Mouse (Mus musculus) A20 (cell line): ENCODE data around the gene 1110051M20Rik.
A peak's percentile ranks its signal among the peaks of the same experiment; 100 is the strongest.

Experiments
- DNase-seq: peaks from one replicate; pipeline ENCODE4 v3.0.0-alpha.2; 2011; ENCODE audit warnings: low read depth, low spot score

The 1110051M20Rik gene

DNA sequence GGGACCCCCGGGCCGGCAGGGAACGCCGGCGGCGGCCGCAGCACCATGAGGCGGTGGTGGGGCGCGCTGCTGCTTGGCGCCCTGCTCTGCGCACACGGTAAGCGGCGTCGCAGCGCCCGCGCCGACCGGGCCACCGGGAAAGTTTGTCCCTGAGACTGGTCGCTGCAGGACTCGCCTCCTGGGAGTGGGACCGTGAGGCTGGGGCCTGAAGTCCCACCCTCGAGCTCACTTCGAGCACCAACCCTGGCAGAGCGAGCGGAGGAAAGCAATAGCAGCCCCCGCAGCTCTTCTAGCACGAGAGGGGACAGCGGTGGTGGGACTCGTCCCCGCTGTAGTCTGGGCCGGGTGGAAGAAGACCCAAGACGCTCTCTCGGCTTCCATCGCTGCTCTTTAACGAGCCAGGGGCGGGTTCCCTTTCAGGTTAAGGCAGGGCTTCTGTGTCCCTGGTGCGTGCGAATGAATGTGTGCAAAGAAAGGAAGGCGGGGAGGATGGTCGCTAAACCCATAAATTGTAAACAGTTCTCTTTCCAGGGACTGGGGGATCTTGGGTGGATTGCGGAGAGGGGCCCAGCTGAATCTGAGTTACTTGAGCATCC, 13.2 kb upstream of the 1110051M20Rik start:
- DNase-seq = peak; percentile 43

GRCm38 (mm10) chr2:91457259-91457655, 12.8 kb upstream of the 1110051M20Rik start, which contains the start of gene Lrp4:
TSS of gene Lrp4 (plus strand) at chr2:91457511.
- DNase-seq = peak; percentile 46

GRCm38 (mm10) chr2:91456491-91457100, 12.1 kb upstream of the 1110051M20Rik start:
- no peak for DNase-seq

DNA sequence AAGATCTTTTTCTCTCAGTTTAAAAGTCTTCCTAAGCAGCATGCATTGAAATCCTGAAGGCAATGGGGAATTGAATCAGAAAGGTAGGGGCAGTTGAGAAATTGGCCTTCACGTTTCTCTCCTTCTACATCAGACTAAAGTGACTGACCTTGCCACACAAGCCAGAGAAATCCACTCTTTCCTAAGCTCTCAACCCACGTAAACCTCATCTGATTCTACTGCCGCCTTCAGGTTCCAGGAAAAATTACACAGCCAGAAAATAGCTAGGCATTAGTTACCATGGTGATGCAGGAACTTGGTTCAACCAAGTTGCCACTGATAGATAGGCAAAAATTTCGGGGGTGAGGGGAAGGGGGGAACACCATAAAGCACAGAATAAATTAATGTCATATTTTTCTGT, 11.3 kb upstream of the 1110051M20Rik start:
- peak; percentile 43 for DNase-seq

- DNase-seq = peak; percentile 13
These were observed 9.9 kb upstream of the 1110051M20Rik start for GRCm38 (mm10) chr2:91454434-91454833.

GRCm38 (mm10) chr2:91453231-91454075, 8.9 kb upstream of the 1110051M20Rik start:
- peak; percentile 31 for DNase-seq

- DNase-seq = no peak
These were observed 8.2 kb upstream of the 1110051M20Rik start for GRCm38 (mm10) chr2:91452658-91453057.

- no peak for DNase-seq
These were observed 5.8 kb upstream of the 1110051M20Rik start for GRCm38 (mm10) chr2:91450316-91450715.

DNA sequence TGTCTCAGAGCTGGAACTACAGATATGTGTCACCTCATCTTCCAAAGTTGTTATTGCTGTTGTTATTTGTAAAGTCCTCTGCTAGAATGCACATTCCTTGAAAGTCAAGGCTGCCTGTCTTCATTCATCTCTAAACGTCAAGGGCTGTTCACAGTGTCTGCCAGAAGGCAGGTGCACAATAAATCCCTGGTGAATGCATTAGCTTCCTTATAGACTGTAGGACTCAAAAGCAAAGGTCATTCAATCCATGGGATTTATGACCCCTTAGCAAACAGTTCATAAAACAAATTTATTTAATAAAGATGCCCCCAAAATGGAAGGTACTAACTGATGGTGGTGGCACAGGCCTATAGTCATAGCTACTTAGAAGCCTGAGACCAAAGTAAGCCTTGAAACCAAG, 5.2 kb upstream of the 1110051M20Rik start:
- DNase-seq = no peak

DNA sequence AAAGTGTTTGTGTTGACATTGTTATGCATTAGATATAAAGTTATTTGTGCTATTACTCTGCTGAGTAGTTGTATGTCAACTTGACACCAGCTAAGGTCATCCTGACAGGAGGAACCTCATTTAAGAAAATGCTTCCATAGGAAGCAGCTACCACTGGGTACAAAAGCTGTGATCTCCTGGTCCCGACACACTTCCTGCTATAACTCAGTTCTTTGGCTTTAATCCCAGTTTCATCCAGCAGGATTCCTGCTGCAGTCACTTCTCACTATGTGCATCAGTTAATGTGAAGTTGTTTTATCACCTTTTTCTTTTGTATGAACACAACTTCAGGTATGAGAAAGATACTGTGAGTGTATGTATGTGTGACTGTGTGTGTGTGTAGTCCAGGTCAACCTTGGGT, 2.3 kb downstream of the 1110051M20Rik start:
- no peak for DNase-seq

- no peak for DNase-seq
These were observed 2.8 kb downstream of the 1110051M20Rik start for GRCm38 (mm10) chr2:91441715-91442114.

- no peak for DNase-seq
These were observed 3.8 kb downstream of the 1110051M20Rik start for GRCm38 (mm10) chr2:91440686-91441085.

DNA sequence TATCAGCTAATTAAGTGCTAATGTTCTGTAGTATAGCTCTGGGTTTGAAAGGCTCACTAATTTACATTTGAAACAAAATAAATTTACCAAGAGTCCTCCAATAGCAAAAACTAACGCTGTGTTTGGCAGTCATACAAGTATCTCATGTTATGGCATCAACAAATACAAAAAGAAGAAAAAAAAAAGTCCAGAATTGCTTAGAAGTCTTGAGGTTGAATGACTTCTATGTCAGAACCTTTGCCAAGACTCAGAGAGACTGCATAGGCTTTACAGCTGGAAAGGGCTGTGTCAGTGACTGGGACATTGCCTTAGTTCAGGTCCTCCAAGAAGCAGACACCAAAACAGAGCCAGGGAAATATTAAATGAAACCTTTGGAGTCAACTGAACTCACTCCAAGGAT, 4.6 kb downstream of the 1110051M20Rik start:
- no peak for DNase-seq

DNA sequence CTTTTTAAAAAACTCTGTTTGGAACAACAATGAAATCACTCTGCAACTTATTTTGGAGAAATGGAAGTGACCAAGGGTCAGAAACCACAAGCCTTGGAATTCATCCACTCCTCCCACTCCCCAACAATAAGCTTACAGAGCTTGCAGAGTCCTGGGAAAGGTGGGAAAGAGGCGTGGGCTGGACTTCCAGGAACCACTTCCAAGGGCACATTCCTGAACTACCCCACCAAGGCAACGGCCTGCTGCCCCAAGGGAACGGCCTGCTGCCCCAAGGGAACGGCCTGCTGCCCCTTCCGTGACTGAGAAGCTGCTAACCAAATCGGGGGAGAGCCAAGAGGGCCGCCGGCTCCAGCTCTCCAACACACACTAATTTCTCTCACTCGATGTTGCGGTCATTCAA, 5.2 kb downstream of the 1110051M20Rik start:
- DNase-seq = no peak

DNA sequence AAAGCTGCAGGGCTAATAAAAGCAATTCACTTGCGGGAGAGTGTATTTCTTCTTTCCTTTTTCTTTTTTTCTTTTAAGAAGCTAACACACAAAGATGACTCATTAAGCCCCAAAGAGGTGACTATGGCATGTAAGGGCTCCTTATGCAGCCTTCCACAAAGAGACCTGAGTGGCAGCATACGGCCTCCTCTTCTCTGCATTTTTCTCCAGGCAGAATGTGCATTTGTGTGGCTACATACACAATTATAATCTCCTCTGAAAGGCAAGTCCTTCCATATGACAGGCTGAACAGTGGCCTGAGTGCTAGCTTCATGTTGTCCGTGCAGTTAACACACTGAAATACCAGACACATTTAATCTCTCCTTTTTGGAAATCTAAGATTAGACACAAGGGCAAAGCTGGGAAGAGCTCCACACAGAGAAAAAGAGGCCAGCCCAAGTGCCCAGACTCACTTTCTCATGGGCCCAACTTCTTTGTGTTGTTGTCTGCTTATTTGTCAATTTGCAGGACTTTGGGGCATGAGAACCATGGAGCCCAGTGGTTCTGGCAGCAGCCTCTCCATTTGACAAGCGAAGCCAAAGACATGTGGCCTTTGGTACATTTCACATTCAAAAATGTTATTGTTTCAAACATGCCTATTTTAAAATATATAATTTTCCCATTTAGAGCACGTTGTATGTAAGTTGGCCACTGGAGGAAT, 7.2 kb downstream of the 1110051M20Rik start:
- no peak for DNase-seq

DNA sequence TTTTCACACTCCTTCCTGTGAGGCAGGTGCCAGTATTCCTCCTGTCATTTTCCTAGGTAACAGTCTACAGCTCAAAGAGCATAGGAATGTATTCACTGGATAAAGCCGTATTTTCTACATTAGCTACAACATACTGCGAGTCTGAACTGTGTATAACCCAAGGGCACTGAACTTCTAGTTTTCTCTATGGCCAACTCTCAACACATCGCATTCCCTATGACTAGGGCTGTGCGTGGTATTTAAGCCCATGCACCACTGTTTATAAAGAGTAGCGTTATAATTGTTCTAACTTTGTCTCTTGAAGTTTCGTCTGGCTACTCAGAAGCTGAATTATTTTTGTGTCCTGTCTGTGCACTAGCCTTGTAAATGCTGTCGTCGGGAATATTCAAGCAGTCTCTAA, 7.8 kb downstream of the 1110051M20Rik start:
- no peak for DNase-seq

DNA sequence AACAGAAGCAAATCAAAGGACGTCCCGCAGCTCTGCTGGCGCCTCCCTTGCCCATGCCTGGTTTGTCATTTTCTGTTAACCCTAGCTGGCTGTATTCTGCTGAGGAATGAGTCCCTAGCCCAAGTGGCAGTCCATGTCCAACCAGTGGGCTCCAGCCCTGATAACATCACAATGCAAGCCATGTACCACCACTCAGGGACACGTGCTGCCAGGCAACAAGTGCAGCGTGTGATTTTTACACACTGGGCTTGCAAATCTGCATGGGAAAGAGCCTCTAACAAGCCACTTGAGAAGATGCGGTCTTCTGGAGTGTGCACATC, 13.9 kb downstream of the 1110051M20Rik start:
- DNase-seq = no peak

GRCm38 (mm10) chr2:91429915-91430599, 14.4 kb downstream of the 1110051M20Rik start:
- no peak for DNase-seq

DNA sequence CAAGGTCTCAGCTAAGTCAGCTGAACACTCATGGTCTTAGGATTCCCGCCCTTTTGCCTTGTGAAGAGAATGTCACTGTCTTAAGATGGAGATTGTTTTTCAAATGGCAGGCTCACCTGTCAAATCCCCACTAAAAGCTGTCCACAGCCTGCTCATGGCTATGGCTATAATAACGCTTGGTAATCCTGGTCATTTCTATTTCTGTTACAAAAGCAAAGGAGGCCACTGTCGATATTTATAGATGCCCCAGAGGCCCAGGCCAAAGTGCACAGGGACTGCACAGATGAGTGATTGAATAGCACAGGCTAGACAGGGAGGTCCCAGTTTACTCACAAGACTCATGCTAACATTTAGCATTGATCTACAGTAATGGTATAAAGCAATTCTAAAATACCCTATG, 15.4 kb downstream of the 1110051M20Rik start:
- DNase-seq = no peak

GRCm38 (mm10) chr2:91426321-91426720, 18.2 kb downstream of the 1110051M20Rik start:
- no peak for DNase-seq

DNA sequence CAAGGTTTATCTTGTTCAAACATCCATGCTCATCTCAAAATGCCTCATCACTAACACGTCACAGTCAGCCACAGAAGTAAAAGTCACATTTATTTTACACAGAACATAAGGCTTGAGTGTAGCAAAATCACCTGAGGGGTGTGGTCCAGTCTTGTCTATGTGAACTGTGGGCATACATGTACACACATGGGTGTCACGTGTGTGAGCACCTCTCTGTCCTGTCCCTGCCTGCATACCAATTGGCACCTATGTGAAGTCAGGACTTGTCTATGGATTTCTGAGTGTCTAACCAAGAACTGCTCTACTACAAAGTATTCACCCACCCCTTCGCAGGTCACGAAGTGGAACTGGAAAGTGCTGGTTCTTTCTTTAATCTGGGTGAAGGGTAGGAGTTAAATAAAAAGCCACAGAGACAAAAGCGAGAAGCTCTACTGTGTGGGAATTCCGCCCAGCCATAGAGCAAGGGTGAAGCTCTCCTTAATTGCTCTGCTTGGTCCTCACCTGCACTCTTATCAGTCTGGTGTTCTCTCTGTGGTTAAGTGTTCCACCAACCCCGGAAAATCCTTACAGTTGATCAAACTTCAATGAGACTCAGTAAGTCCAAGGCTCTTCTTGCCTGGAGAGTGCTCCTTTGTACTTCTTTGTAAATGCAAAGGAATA, 20.3 kb downstream of the 1110051M20Rik start:
- DNase-seq = no peak
